Mouse (Mus musculus): ENCODE data around the gene Pgm2. TPM values are rescaled to one million over a fixed set of nuclear protein-coding genes. Genes with fewer than 3 reads are reported as not detected.

Pgm2 gene
- polyA plus RNA-seq, 1 experiment from 2014 or later, result 15.0 TPM

- no peak overlapping the region for H3K27ac ChIP-seq (ENCODE audit: low read length)
- H3K4me1 ChIP-seq (ENCODE audit: control insufficient read depth, insufficient read depth, low read length), result peaks cover 24% of the 10 kb centered on the region
- peak overlapping the region; percentile 79 for H3K9ac ChIP-seq (ENCODE audit: low read length)
- H3K27me3 ChIP-seq (ENCODE audit: control insufficient read depth, insufficient read depth, low read length), result peaks cover 3% of the 10 kb centered on the region; the same call in 1 of the 2 replicates
- H3K4me3 ChIP-seq (ENCODE audit: low read length), result peak overlapping the region; percentile 75
- ATAC-seq (replicated peaks; ENCODE audit: extremely low read depth, insufficient read depth, low FRiP score), result peak; percentile 53
- no peaks in the 10 kb centered on the region for H3K9me3 ChIP-seq (replicated peaks; ENCODE audit: control insufficient read depth, low read length)
- peak overlapping the region; percentile 93 for H3K4me2 ChIP-seq (ENCODE audit: low read depth, low read length)
- H3K36me3 ChIP-seq (ENCODE audit: control insufficient read depth, insufficient read depth), result no peaks in the 10 kb centered on the region
- under 1% methylated on average over 60 of the region's 63 CpGs for WGBS
These were observed 67.3 kb downstream of the Pgm2 start for GRCm38 (mm10) chr5:64159781-64160704.

GRCm38 (mm10) chr5:64160705-64161391, 68.1 kb downstream of the Pgm2 start:
- H3K9ac ChIP-seq (ENCODE audit: low read length), result peak overlapping the region; percentile 79
- H3K4me2 ChIP-seq (ENCODE audit: low read depth, low read length), result peak overlapping the region; percentile 93
- H3K27ac ChIP-seq (ENCODE audit: low read length), result no peak overlapping the region
- H3K4me1 ChIP-seq (ENCODE audit: control insufficient read depth, insufficient read depth, low read length), result peaks cover 23% of the 10 kb centered on the region
- no peaks in the 10 kb centered on the region for H3K36me3 ChIP-seq (ENCODE audit: control insufficient read depth, insufficient read depth)
- peaks cover 3% of the 10 kb centered on the region; the same call in 1 of the 2 replicates for H3K27me3 ChIP-seq (ENCODE audit: control insufficient read depth, insufficient read depth, low read length)
- no peak for ATAC-seq (replicated peaks; ENCODE audit: extremely low read depth, insufficient read depth, low FRiP score)
- no peaks in the 10 kb centered on the region for H3K9me3 ChIP-seq (replicated peaks; ENCODE audit: control insufficient read depth, low read length)
- WGBS, result 1% methylated on average over 21 of the region's 23 CpGs
- peak overlapping the region; percentile 75 for H3K4me3 ChIP-seq (ENCODE audit: low read length)

GRCm38 (mm10) chr5:64161917-64162316, 69.2 kb downstream of the Pgm2 start:
- peaks cover 16% of the 10 kb centered on the region for H3K4me1 ChIP-seq (ENCODE audit: control insufficient read depth, insufficient read depth, low read length)
- no peak overlapping the region for H3K9ac ChIP-seq (ENCODE audit: low read length)
- H3K36me3 ChIP-seq (ENCODE audit: control insufficient read depth, insufficient read depth), result no peaks in the 10 kb centered on the region
- no peaks in the 10 kb centered on the region for H3K9me3 ChIP-seq (replicated peaks; ENCODE audit: control insufficient read depth, low read length)
- peaks cover 3% of the 10 kb centered on the region; the same call in 1 of the 2 replicates for H3K27me3 ChIP-seq (ENCODE audit: control insufficient read depth, insufficient read depth, low read length)
- WGBS, result 51% methylated on average over 3 of the region's 3 CpGs
- H3K4me3 ChIP-seq (ENCODE audit: low read length), result no peak overlapping the region
- no peak overlapping the region for H3K4me2 ChIP-seq (ENCODE audit: low read depth, low read length)
- ATAC-seq (replicated peaks; ENCODE audit: extremely low read depth, insufficient read depth, low FRiP score), result no peak
- H3K27ac ChIP-seq (ENCODE audit: low read length), result no peak overlapping the region

- no peak for ATAC-seq (replicated peaks; ENCODE audit: extremely low read depth, insufficient read depth, low FRiP score)
- H3K27ac ChIP-seq (ENCODE audit: low read length), result no peak overlapping the region
- peaks cover 3% of the 10 kb centered on the region; the same call in 1 of the 2 replicates for H3K27me3 ChIP-seq (ENCODE audit: control insufficient read depth, insufficient read depth, low read length)
- no peaks in the 10 kb centered on the region for H3K9me3 ChIP-seq (replicated peaks; ENCODE audit: control insufficient read depth, low read length)
- no peak overlapping the region for H3K9ac ChIP-seq (ENCODE audit: low read length)
- peaks cover 16% of the 10 kb centered on the region for H3K4me1 ChIP-seq (ENCODE audit: control insufficient read depth, insufficient read depth, low read length)
- H3K36me3 ChIP-seq (ENCODE audit: control insufficient read depth, insufficient read depth), result no peaks in the 10 kb centered on the region
- no peak overlapping the region for H3K4me2 ChIP-seq (ENCODE audit: low read depth, low read length)
- no peak overlapping the region for H3K4me3 ChIP-seq (ENCODE audit: low read length)
- 87% methylated on average over 5 of the region's 5 CpGs for WGBS
These were observed 69.8 kb downstream of the Pgm2 start for GRCm38 (mm10) chr5:64162582-64162981.

- no peak overlapping the region for H3K9ac ChIP-seq (ENCODE audit: low read length)
- H3K9me3 ChIP-seq (replicated peaks; ENCODE audit: control insufficient read depth, low read length), result no peaks in the 10 kb centered on the region
- H3K4me3 ChIP-seq (ENCODE audit: low read length), result no peak overlapping the region
- 76% methylated on average over 3 of the region's 3 CpGs for WGBS
- no peak overlapping the region for H3K27ac ChIP-seq (ENCODE audit: low read length)
- H3K27me3 ChIP-seq (ENCODE audit: control insufficient read depth, insufficient read depth, low read length), result no peaks in the 10 kb centered on the region
- no peak for ATAC-seq (replicated peaks; ENCODE audit: extremely low read depth, insufficient read depth, low FRiP score)
- no peaks in the 10 kb centered on the region for H3K36me3 ChIP-seq (ENCODE audit: control insufficient read depth, insufficient read depth)
- no peak overlapping the region for H3K4me2 ChIP-seq (ENCODE audit: low read depth, low read length)
- peaks cover 9% of the 10 kb centered on the region for H3K4me1 ChIP-seq (ENCODE audit: control insufficient read depth, insufficient read depth, low read length)
These were observed 71.7 kb downstream of the Pgm2 start for GRCm38 (mm10) chr5:64164414-64164813.

- Histone ChIP-seq H3K9ac (ENCODE audit: low read length) (no peak overlapping the region), H3K27ac (ENCODE audit: low read length) (no peak overlapping the region), H3K4me3 (ENCODE audit: low read length) (no peak overlapping the region), H3K27me3 (ENCODE audit: control insufficient read depth, insufficient read depth, low read length) (no peaks in the 10 kb centered on the region), H3K4me1 (ENCODE audit: control insufficient read depth, insufficient read depth, low read length) (peaks cover 8% of the 10 kb centered on the region), H3K36me3 (ENCODE audit: control insufficient read depth, insufficient read depth) (no peaks in the 10 kb centered on the region), H3K9me3 (replicated peaks; ENCODE audit: control insufficient read depth, low read length) (no peaks in the 10 kb centered on the region), H3K4me2 (ENCODE audit: low read depth, low read length) (no peak overlapping the region)
- no peak for ATAC-seq (replicated peaks; ENCODE audit: extremely low read depth, insufficient read depth, low FRiP score)
- 79% methylated on average over 2 of the region's 2 CpGs for WGBS
These were observed 73.1 kb downstream of the Pgm2 start for GRCm38 (mm10) chr5:64165826-64166225.

- Histone ChIP-seq H3K4me3 (ENCODE audit: low read length) (no peak overlapping the region), H3K36me3 (ENCODE audit: control insufficient read depth, insufficient read depth) (no peaks in the 10 kb centered on the region), H3K4me1 (ENCODE audit: control insufficient read depth, insufficient read depth, low read length) (no peaks in the 10 kb centered on the region), H3K9me3 (replicated peaks; ENCODE audit: control insufficient read depth, low read length) (no peaks in the 10 kb centered on the region), H3K27ac (ENCODE audit: low read length) (no peak overlapping the region), H3K27me3 (ENCODE audit: control insufficient read depth, insufficient read depth, low read length) (no peaks in the 10 kb centered on the region), H3K4me2 (ENCODE audit: low read depth, low read length) (no peak overlapping the region), H3K9ac (ENCODE audit: low read length) (no peak overlapping the region)
- ATAC-seq (replicated peaks; ENCODE audit: extremely low read depth, insufficient read depth, low FRiP score), result no peak
- WGBS, result 87% methylated on average over 10 of the region's 10 CpGs
These were observed 76.3 kb downstream of the Pgm2 start for GRCm38 (mm10) chr5:64168990-64169540.

- H3K4me1 ChIP-seq (ENCODE audit: control insufficient read depth, insufficient read depth, low read length), result 0 out of 2 replicates have a peak, but pooled peaks cover 2% of the 10 kb centered on the region
- WGBS, result 80% methylated on average over 3 of the region's 3 CpGs
- H3K4me2 ChIP-seq (ENCODE audit: low read depth, low read length), result no peak overlapping the region
- H3K27me3 ChIP-seq (ENCODE audit: control insufficient read depth, insufficient read depth, low read length), result no peaks in the 10 kb centered on the region
- H3K36me3 ChIP-seq (ENCODE audit: control insufficient read depth, insufficient read depth), result no peaks in the 10 kb centered on the region
- ATAC-seq (replicated peaks; ENCODE audit: extremely low read depth, insufficient read depth, low FRiP score), result no peak
- no peak overlapping the region for H3K9ac ChIP-seq (ENCODE audit: low read length)
- no peaks in the 10 kb centered on the region for H3K9me3 ChIP-seq (replicated peaks; ENCODE audit: control insufficient read depth, low read length)
- no peak overlapping the region for H3K27ac ChIP-seq (ENCODE audit: low read length)
- H3K4me3 ChIP-seq (ENCODE audit: low read length), result no peak overlapping the region
These were observed 80.1 kb downstream of the Pgm2 start for GRCm38 (mm10) chr5:64172884-64173283.
